Mouse (Mus musculus) right cerebral cortex, postnatal 4 days (tissue): ENCODE measurements around the gene Gm853.

Source experiments
- DNase-seq: peaks from one replicate; pipeline ENCODE4 v3.0.0-alpha.2; 2022

Gm853 gene

DNA sequence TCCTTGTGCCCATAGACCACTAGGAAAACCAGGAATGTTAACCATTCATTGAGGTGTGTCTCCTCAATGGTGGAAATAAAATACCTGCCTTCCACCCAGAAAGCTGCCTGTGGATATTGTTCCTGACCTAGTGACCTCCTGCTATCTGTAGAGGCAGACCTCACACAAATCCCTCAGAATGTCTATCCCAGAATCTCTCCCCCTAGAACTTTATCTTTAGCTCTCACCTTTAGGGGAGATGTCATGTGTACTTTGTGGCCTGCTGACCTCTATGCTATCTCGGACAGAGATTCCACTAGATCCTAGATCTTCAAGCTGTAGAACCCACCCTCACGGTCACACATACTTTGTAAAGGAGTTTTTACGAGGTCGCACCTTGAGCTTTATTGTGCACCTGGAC lies 9.0 kb downstream of the Gm853 start:
- DNase-seq: no peak

GRCm38 (mm10) chr4:130212421-130212820 lies 9.8 kb downstream of the Gm853 start:
- no peak for DNase-seq

DNA sequence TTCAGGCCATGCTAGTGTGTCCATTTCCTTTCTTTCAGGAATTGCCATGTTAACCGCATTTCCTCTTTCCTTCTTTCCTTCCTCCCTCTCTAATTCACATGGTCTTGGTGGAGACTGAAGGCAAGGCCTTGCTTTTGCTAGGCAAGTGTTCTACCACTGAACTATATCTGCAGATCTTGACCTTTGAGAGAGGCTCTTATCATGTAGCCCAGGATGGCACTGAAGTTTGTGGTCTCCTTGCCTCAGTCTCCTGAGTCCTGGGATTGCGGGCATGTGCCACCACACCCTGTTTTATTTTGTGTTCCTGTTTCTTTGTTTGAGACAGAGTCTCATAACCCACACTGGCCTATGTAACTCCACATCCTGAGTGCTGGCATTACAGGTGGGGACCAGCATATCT lies 10.3 kb downstream of the Gm853 start:
- DNase-seq: no peak

- peak; percentile 92 for DNase-seq
Measured at GRCm38 (mm10) chr4:130198694-130199670, 23.2 kb downstream of the Gm853 start.

DNA sequence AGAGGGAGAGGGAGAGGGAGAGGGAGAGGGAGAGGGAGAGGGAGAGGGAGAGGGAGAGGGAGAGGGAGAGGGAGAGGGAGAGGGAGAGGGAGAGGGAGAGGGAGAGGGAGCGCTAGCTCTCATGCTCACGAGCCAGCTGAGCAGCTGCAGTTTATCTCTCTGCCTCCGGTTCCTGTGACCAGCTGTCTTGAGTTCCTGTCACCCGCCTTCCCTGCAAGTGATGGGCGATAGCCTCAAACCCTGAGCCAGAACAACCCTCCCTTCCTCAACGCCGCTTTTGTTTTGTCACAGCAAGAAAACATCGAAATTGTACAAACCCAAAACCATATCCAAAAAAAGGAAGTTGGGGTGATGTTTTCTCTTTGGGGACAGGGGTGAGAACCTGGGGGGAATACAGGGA lies 25.7 kb downstream of the Gm853 start:
- no peak for DNase-seq

DNA sequence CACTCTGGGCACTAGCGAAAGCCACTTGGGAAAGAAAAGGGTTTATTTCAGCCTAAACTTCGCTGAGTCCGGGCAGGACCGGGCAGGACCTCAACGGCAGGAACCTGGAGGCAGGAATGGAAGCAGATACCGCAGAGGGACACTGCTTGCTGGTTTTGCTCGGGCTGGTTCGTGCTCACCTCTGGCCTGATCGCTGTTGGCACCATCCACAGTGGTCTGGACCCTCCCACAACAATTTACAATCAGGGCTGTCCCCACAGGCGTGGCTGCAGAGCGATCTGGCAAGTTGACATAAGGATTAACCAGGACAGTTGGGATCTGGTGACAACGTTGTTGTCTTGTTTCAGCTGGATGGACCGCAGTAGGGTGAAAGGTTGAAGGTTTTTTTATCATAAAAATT lies 26.3 kb downstream of the Gm853 start:
- no peak for DNase-seq

DNA sequence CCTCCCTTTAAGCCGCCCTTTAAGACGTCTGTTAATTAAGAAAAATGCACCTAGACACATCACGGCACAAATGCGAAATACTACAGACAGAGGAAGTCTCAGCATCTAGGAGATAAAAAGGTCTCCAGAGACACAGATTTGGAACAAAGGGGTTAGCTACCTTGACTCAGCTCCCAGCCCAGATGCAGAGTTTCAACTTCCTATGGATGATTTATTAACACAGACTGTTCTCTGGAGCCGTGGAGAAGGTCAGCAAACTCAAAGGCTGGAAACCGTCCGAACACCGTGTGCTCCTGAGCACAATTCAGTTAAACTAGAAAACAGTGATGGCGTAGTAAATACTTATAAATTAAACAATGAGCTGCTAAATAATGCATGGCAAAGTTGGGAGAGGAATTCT lies 29.9 kb downstream of the Gm853 start:
- DNase-seq: no peak

DNA sequence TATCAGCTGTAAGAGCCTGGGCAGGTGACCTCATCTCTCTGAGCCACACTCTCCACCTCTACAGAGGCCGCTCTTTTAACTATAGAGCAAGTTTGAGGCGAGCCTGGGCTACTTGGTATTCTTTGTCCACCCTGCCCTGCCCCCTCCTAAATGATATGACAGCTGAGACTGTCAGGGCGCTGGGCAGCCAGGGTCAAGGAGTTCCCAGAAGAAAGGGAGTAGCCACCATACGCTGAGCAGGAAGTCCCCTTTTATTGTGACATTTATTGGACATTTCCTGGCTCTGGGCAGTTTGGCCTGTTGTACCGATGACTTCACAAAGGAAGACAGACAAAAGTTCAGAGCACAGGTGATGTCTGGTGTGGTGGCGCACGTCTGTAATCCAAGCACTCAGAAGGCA lies 32.6 kb downstream of the Gm853 start:
- no peak for DNase-seq

DNA sequence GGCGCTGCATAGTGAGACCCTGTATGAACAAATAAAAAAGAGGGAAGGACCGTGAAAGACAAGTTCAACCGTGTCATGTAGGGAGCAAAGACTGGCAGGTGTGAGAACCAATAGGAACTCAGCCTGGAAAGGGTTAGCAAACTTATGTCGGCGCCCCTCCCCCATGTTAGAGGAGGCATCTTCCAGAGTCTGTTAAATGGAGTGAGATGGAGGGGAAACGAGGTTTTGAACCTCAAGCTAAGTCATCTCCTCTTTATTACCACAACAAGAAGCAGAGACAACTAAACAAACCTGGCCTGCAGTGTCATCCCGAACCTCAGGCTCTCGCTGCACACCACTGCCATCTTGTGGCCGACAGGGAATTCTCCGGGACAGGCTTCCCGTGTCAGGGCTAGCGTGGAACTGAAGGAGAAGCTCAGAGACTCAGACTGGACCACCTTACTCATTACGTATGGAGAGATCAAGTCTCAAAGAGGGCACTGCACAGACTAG lies 33.3 kb downstream of the Gm853 start:
- DNase-seq: peak; percentile 87

GRCm38 (mm10) chr4:130186891-130187290 lies 35.3 kb downstream of the Gm853 start:
- no peak for DNase-seq

DNA sequence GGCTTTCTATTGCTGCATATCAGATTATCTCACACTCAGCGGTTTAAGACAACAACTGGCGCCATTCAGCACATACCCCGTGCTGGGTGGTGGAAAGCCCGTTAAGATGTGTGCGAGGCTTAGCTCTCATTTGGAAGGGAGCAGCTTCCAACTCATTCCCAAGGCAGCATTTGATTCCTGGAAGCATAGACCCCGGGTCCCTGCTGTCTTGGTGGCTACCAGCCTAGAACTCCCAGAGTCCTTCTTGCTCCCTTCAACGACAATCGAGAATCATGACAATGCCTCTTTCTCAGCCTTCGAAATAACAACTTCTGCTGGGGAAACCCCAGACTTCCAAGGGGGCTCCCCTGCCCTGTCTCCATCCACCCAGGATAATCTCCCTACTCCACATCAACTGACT lies 35.8 kb downstream of the Gm853 start:
- DNase-seq: no peak

DNA sequence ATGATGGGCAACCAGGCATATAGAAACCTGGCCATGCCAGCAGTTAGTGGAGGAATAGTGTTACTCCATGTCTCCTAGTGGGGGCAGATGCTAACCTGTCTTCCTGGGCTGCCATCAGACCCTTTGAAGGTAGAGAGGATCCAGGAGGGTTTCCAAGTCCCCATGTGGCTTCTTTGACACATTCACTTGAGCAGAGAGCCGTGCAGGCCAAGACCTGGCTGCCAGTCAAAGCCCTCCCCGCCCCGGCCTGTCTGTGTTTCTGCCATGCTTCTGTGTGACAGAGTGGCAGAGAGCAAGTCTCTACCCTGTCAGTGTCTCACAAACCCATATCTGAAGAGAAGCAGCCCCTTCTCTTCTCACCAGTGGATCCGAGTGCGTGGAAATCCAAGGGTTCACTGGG lies 38.3 kb downstream of the Gm853 start:
- no peak for DNase-seq

DNA sequence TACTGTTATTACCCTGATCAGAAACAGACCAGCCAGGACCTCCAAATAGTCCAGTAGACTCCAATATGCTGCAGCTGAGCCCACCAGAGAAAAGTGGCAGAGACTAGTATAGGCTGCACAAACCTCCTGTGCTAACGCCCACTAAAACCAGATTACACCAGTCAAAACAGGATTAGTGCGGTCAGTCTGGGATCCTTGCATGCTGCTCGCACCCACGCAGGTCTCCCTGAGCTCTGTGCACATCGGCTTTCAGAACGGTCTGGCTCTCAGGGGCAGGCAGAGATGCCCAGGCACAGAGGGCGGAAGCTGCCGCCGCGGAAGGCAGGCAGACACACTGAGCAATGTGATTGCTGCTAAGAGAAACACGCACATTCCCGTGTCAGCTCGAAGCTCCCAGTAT lies 39.2 kb downstream of the Gm853 start:
- no peak for DNase-seq

DNA sequence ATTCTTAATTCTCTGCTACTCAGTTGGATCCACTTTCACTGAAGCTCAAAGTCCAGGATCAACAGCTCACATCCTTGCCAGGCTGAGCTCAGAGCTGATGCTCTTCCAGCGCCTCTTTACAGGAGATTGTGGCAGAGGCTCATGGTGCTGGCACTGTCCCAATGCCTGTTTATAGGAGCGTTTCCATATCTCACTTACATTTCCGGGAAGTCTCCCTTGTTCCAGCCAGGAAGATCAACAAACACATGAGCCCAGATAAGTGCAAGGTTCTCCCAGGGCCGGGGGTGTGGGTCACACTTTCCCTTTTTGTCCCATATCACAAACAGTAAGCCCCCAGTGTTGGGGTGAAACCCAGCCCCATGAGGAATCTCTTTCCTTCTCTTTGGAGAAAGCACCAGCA lies 40.3 kb downstream of the Gm853 start:
- no peak for DNase-seq

DNA sequence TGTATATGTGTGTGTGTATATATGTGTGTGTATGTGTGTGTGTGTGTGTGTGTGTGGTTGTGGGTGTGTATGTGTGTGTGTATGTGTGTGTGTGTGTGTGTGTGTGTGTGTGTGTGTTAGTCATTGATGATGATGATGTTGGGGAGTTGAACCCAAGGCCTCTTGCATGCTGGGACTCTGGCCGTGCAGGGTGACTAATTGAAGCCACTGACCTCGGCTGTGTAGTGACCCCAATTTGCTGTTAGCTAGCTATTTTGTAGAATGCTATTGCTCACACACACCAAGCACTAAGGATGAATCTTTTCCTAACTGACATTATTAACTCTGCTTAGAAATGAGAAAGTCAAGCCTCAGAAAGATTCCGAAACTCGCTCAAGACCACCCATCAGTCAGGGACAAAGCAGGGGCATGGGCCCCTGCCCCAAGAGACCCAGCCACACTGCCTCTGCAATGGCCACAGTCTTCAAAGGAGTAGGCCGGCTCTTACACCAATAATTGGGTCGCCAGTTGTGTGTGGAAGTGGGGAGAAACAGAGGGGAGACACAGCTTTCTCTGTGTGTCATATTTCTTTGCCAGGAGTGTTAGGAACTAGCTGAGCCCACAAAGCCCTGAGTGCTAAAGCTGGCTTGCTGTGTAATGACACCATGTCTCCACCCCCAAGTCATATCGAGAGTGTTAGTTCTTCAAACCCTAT lies 41.1 kb downstream of the Gm853 start:
- no peak for DNase-seq

- no peak for DNase-seq
Measured at GRCm38 (mm10) chr4:130179876-130180275, 42.3 kb downstream of the Gm853 start.

DNA sequence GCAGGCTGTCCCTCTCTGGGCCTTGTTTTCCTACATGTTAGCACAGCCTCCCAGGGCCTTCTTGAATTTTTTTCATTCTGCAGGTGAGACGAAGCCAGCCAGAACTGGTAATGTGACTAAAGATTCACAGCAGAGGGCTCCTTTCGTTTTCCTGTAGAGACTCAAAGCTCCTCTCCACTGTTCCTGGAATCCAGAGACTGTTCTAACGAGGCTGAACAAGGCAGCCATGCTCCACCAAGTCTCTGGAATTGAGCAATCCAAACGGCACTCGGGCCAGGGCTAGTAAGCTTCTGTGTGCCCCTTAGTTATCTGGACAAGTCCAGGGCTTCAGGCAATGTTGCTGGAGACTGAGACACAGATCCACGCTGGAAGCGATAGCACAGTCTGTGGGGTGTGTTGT lies 44.7 kb downstream of the Gm853 start:
- no peak for DNase-seq

- no peak for DNase-seq
Measured at GRCm38 (mm10) chr4:130177087-130177486, 45.1 kb downstream of the Gm853 start.

- no peak for DNase-seq
Measured at GRCm38 (mm10) chr4:130176156-130176720, 46.0 kb downstream of the Gm853 start.

DNA sequence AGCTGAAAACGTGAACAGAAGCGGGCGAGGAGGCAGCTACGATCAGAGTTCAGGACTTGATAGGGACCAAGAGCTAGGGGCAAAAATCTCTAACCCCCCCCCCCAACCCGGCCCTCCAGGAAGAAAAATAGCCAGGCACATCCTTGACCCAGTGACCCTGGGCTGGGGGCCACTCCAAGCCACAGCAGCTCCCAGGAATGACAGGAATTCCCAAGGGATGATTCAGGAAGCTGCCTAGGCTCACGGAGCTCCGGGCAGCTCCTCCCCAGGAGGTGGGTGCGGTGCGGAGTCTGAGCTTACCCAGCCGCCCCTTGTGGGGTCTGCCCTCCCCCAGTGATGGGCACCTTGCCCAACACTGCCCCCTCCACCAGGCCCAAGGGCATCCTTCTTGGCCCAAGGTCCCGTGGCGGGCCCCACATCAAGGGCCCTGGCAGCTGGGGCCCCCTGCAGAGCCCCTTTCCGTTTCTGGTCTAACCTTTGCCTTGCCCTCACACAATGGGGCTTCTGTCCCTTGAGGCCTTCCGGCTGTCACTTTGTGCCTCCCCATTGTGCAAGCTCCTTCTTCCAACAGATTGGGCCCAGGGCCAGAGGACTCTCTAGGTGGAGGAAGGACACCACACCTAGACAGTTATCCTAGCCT lies 47.0 kb downstream of the Gm853 start, which contains the start of gene Tinagl1:
TSS of gene Tinagl1 (minus strand) at position 51 of the 640 bp plus-strand sequence.
- no peak for DNase-seq

- DNase-seq: no peak
Measured at GRCm38 (mm10) chr4:130174335-130175031, 47.7 kb downstream of the Gm853 start.

- no peak for DNase-seq
Measured at GRCm38 (mm10) chr4:130173911-130174311, 48.3 kb downstream of the Gm853 start.
